Mouse (Mus musculus) forebrain, postnatal 0 days (tissue): ENCODE results near the gene Rapgefl1. TPM values are rescaled to one million over a fixed set of nuclear protein-coding genes. Genes with fewer than 3 reads are reported as not detected.

Experiments used
- ATAC-seq: fragments of 200-750 bp; cut with Nextera tagmentation; 2 replicates; pipeline ENCODE4 v1.8.0; 2017; ENCODE audit warnings: mild to moderate bottlenecking, moderate library complexity
- DNase-seq: peaks from one replicate; pipeline ENCODE4 v3.0.0-alpha.2; 2015
- H3K27ac ChIP-seq: fragments of 300-500 bp; sonication (generic); 2 replicates; pipeline ENCODE4 v1.5.1; 2014; ENCODE audit warnings: low read depth, mild to moderate bottlenecking, antibody characterized with exemption, low read length, moderate library complexity, mixed read lengths
- H3K27me3 ChIP-seq: fragments of 300-500 bp; sonication (generic); 2 replicates; pipeline ENCODE4 v1.6.1; 2014; ENCODE audit warnings: mild to moderate bottlenecking, low read length, mixed read lengths; ENCODE audit not compliant: insufficient read depth
- H3K36me3 ChIP-seq: fragments of 300-500 bp; sonication (generic); 2 replicates; pipeline ENCODE4 v1.6.1; 2014; ENCODE audit warnings: mild to moderate bottlenecking, moderate library complexity; ENCODE audit not compliant: insufficient read depth
- H3K4me1 ChIP-seq: fragments of 300-500 bp; sonication (generic); 2 replicates; pipeline ENCODE4 v1.6.1; 2014; ENCODE audit warnings: antibody characterized with exemption; ENCODE audit not compliant: insufficient read depth
- H3K4me2 ChIP-seq: fragments of 300-500 bp; sonication (generic); 2 replicates; pipeline ENCODE4 v1.6.1; 2014; ENCODE audit warnings: low read depth, mild to moderate bottlenecking, moderate library complexity
- H3K4me3 ChIP-seq: fragments of 300-500 bp; sonication (generic); 2 replicates; pipeline ENCODE4 v1.5.1; 2014; ENCODE audit warnings: low read depth, low read length, mixed read lengths
- H3K9ac ChIP-seq: fragments of 300-500 bp; sonication (generic); 2 replicates; pipeline ENCODE4 v1.6.1; 2014; ENCODE audit warnings: mild to moderate bottlenecking
- H3K9me3 ChIP-seq: fragments of 300-500 bp; sonication (generic); 2 replicates; pipeline ENCODE4 v1.6.1; 2016; ENCODE audit warnings: low read length
- CTCF ChIP-seq: sonication (generic); IDR thresholded peaks from 2 replicates; pipeline ENCODE4 v1.5.1; 2016; ENCODE audit warnings: antibody characterized with exemption, control low read depth, low read depth
- WGBS: fragments of 180-500 bp; shearing (Covaris S2); extraction: QIAGEN DNeasy Blood & Tissue Kit; methylation state at CpG from one replicate; pipeline ENCODE4 v1.1.7; 2014; 5-methylcytosine and 5-hydroxymethylcytosine counted together
- polyA plus RNA-seq: library from polyadenylated mRNA; unstranded; fragments of >200 nt; fragmentation: Nextera tagmentation; extraction: Ambion mirVana; gene quantifications from 2 replicates; pipeline ENCODE4 v1.2.1, GENCODE M21; 2015
- total RNA-seq: library from RNA; depleted of rRNA; stranded (reverse); fragments of >200 nt; gene quantifications from 2 replicates; pipeline ENCODE4 v1.2.3, GENCODE M21; 2014

Rapgefl1 gene
- total and polyA plus RNA-seq, 2 experiments from 2014 or later, result 9.8 to 28.7 TPM

DNA sequence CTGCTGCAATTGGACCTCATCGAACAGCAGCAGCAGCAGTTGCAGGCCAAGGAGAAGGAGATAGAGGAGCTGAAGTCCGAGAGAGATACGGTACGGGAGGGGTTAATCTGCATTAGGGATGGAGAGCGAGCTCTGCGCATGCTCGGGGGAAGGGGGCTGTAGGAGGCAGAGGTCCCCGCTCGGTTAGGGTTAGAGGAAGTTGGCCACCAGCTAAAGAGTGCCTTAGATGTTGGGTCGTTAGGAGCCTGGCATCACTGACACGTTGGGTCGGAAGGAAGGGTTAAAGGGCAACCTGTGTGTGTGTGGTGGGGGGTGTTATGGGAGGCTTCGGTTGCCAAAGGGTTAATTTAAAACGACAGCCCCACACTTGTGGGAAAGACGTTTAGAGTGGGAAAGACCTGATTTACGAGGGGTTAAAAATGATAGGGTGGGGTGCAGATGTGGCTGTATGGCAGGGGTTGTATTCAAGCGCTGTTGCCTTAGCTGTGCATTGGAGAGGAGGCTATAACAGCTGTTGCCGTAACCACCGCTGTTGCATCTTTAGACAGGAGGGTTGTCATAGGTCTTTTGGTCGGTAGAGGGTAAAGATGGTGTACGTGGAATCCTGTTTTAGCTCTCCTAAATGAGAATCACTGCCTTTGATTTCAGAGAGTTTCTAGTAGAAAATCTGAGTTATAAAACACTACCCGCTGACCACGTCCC lies 39.9 kb upstream of the Rapgefl1 start:
- H3K9me3 ChIP-seq, result no peaks in the 10 kb centered on the region
- peak overlapping the region; percentile 98 for H3K9ac ChIP-seq
- peaks cover 16% of the 10 kb centered on the region for H3K36me3 ChIP-seq
- no peak for TF ChIP-seq CTCF
- peak; percentile 92 for DNase-seq
- H3K4me1 ChIP-seq, result peaks cover 21% of the 10 kb centered on the region
- H3K4me3 ChIP-seq, result peak overlapping the region; percentile 98
- peak; percentile 61 for ATAC-seq
- peak overlapping the region; percentile 99 for H3K27ac ChIP-seq
- H3K4me2 ChIP-seq, result peak overlapping the region; percentile 71
- WGBS, result 2% methylated on average over 23 of the region's 23 CpGs
- H3K27me3 ChIP-seq, result no peaks in the 10 kb centered on the region

DNA sequence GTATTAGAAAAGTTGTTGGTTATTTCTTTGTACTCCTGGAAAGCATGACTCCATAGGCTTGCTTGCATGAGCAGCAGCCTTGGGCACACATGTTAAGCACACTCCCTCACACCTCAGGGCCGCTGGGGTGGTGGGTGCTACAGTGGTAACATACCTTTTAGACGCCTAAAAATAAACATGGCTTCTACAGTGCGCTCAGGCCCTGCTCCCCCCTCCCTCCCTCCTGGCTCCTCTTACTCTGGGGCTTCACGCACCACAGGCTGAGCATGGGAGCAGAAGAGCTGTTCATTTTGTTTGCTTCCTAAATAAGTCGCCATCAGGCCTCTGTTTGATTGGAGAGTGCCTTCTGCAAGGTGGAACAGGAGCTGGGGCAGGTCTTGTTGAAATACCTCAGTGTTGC lies 39.3 kb upstream of the Rapgefl1 start:
- ATAC-seq, result no peak
- WGBS, result 7% methylated on average over 5 of the region's 5 CpGs
- peak overlapping the region; percentile 99 for H3K27ac ChIP-seq

DNA sequence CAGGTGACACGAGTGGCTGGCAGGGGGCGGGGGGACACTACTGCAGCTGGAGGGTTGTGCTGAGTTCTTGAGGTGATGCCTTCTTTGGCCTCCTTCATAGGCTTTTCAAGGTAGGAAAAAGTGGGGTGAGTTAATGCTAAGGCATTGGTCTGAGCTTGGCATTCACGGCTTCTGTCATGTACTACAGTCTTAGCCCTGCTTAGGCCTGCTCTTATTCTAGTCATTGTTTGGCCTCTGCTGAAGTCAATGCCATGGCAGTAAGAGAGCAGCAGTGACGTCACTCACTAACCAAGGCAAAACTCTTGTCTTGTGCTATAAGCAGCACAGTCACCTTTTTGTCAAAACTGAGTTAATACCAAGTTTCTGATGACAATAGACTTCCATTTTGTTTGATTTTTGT lies 38.7 kb upstream of the Rapgefl1 start:
- 27% methylated on average over 4 of the region's 4 CpGs for WGBS
- peak overlapping the region; percentile 98 for H3K4me3 ChIP-seq
- H3K27ac ChIP-seq, result 0 out of 2 replicates have a peak overlapping the region, but pooled peaks have one; percentile 9
- ATAC-seq, result no peak
- H3K27me3 ChIP-seq, result no peaks in the 10 kb centered on the region
- H3K4me1 ChIP-seq, result peaks cover 21% of the 10 kb centered on the region
- no peaks in the 10 kb centered on the region for H3K9me3 ChIP-seq
- no peak for DNase-seq
- peak overlapping the region; percentile 98 for H3K9ac ChIP-seq
- TF ChIP-seq CTCF, result no peak
- H3K36me3 ChIP-seq, result peaks cover 28% of the 10 kb centered on the region
- peak overlapping the region; percentile 71 for H3K4me2 ChIP-seq

More for the DNA sequence above, 39.3 kb upstream of the Rapgefl1 start:
- Histone ChIP-seq H3K9me3 (no peaks in the 10 kb centered on the region), H3K36me3 (peaks cover 23% of the 10 kb centered on the region), H3K4me1 (peaks cover 21% of the 10 kb centered on the region), H3K4me2 (peak overlapping the region; percentile 71), H3K4me3 (peak overlapping the region; percentile 98), H3K9ac (peak overlapping the region; percentile 98), H3K27me3 (no peaks in the 10 kb centered on the region)
- DNase-seq, result no peak
- TF ChIP-seq CTCF, result no peak

DNA sequence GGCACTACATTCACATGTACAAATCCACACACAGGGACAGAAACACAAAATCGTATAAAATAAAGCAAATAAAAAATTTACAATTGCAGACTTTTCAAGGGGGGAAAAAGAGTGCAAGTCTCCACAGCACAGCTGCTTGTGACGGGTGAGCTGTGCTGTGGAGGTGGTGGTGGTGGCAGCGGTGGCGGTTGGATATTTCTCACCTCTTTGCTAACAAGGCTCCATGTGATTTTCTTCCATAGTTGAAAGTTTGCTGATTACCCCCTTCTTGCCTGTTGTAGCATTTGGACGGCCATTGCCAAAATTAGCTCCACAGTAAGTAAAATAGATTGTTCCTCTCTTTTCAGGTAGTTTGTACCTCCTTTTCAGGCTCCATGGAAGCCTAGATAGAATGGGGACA lies 32.0 kb upstream of the Rapgefl1 start, which contains the start of gene Casc3:
TSS of gene Casc3 (plus strand) at position 301 of the 400 bp plus-strand sequence.
- no peak for TF ChIP-seq CTCF
- Histone ChIP-seq H3K36me3 (peaks cover 75% of the 10 kb centered on the region), H3K27me3 (no peaks in the 10 kb centered on the region), H3K9ac (no peak within 1 kb of the TSS), H3K4me2 (no peak within 1 kb of the TSS), H3K9me3 (no peaks in the 10 kb centered on the region), H3K27ac (no peak within 1 kb of the TSS), H3K4me3 (no peak within 1 kb of the TSS), H3K4me1 (no peaks in the 10 kb centered on the region)
- no peak for DNase-seq
- 94% methylated on average over 5 of the region's 5 CpGs for WGBS
- ATAC-seq, result no peak

DNA sequence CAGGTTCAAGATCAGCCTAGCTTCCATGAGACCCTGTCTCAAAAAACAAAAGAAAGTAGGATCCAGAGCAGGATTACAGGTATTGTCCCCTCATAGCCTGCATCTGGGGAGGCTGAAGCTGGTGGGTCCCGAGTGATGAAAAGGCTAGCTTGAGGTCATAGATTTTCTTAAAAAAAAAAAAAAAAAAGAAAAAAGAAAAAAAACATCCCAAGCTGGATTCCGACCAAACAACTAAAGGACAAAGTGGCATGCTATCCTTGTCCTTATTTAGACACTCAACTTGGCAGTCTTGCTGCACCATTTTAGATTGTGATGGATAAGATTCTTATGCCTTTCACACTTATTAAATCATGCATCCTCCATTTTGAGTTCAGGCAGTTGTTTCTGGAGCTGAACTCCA lies 28.2 kb upstream of the Rapgefl1 start:
- Histone ChIP-seq H3K4me1 (peaks cover 4% of the 10 kb centered on the region; the same call in 1 of the 2 replicates), H3K9me3 (no peaks in the 10 kb centered on the region), H3K4me3 (no peak overlapping the region), H3K27ac (peak overlapping the region; percentile 99; the same call in 1 of the 2 replicates), H3K27me3 (no peaks in the 10 kb centered on the region), H3K4me2 (no peak overlapping the region), H3K9ac (no peak overlapping the region), H3K36me3 (peaks cover 43% of the 10 kb centered on the region)
- no peak for TF ChIP-seq CTCF
- WGBS, result 69% methylated on average over 2 of the region's 2 CpGs
- DNase-seq, result no peak
- no peak for ATAC-seq

DNA sequence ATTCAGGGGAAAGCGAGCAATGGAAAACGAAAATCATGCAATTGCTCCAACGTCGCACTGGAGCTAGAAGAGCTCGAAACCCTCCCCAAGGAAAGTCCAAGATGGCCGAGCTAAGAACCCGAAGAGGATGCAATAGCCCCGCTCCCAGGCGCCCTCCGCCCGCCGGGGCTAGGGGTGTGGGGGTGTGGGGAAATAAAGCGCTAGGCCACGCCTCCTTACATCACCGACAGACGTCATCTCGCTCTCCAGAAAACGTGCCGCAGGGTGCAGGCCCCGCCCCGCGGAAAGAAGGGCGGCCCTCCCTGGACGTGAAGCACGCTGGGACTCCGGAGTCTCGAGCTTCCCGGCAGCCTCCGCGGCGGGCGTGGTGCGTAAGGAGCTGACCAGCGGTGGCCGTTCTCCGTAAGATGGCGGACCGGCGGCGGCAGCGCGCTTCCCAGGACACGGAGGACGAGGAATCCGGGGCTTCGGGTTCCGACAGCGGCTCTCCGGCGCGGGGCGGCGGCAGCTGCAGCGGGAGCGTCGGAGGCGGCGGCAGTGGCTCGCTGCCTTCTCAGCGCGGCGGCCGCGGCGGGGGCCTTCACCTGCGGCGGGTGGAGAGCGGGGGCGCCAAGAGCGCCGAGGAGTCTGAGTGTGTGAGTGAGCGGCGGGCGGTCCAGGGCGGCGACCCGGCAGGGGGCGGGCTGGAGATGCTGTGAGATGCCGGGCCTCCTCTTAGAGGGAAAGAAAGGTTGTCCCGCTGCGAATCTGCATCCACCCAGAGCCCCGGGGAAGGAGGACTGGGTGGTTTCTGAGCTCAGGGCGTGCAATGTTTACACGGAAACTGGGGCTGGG lies 26.9 kb upstream of the Rapgefl1 start:
- Histone ChIP-seq H3K9ac (peak overlapping the region; percentile 97), H3K4me3 (peak overlapping the region; percentile 85), H3K27me3 (no peaks in the 10 kb centered on the region), H3K4me2 (peak overlapping the region; percentile 69), H3K27ac (peak overlapping the region; percentile 99), H3K4me1 (peaks cover 4% of the 10 kb centered on the region; the same call in 1 of the 2 replicates), H3K36me3 (peaks cover 42% of the 10 kb centered on the region), H3K9me3 (no peaks in the 10 kb centered on the region)
- DNase-seq (peak; percentile 99), ATAC-seq (peak; percentile 99)
- under 1% methylated on average over 71 of the region's 84 CpGs for WGBS
- TF ChIP-seq CTCF, result peak; percentile 34; the same call in 1 of the 2 replicates
